Mouse (Mus musculus) limb, embryonic 10.5 days (tissue): ENCODE data around the gene Myog. TPM values are rescaled to one million over a fixed set of nuclear protein-coding genes. Genes with fewer than 3 reads are reported as not detected.

Experiments used
- DNase-seq: peaks from one replicate; pipeline ENCODE4 v3.0.0-alpha.2; 2017; ENCODE audit warnings: low spot score
- H3K27ac ChIP-seq: fragments of 300-500 bp; sonication (generic); 2 replicates; pipeline ENCODE4 v1.5.1; 2016; ENCODE audit warnings: mild to moderate bottlenecking
- H3K27me3 ChIP-seq: fragments of 300-500 bp; sonication (generic); 2 replicates; pipeline ENCODE4 v1.6.1; 2016; ENCODE audit warnings: low read depth, mild to moderate bottlenecking; ENCODE audit not compliant: poor library complexity, severe bottlenecking
- H3K36me3 ChIP-seq: fragments of 300-500 bp; sonication (generic); 2 replicates; pipeline ENCODE4 v1.6.1; 2016; ENCODE audit warnings: mild to moderate bottlenecking, moderate library complexity
- H3K4me1 ChIP-seq: fragments of 300-500 bp; sonication (generic); 2 replicates; pipeline ENCODE4 v1.6.1; 2016
- H3K4me3 ChIP-seq: fragments of 300-500 bp; sonication (generic); 2 replicates; pipeline ENCODE4 v1.5.1; 2016; ENCODE audit warnings: mild to moderate bottlenecking, moderate library complexity
- H3K9me3 ChIP-seq: fragments of 300-500 bp; sonication (generic); replicated peaks from 2 replicates; pipeline ENCODE4 v1.6.1; 2016; ENCODE audit warnings: mild to moderate bottlenecking
- WGBS: fragments of 180-500 bp; shearing (Covaris S2); methylation state at CpG from one replicate; pipeline ENCODE4 v1.1.7; 2016; 5-methylcytosine and 5-hydroxymethylcytosine counted together
- polyA plus RNA-seq: library from polyadenylated mRNA; unstranded; fragments of >200 nt; fragmentation: Nextera tagmentation; extraction: Ambion mirVana; gene quantifications from 2 replicates; pipeline ENCODE4 v1.2.1, GENCODE M21; 2016

The Myog gene
- polyA plus RNA-seq, 1 experiment from 2014 or later = 16.0 TPM

GRCm38 (mm10) chr1:134291555-134291954 lies 1.8 kb downstream of the Myog start:
- peaks cover 32% of the 10 kb centered on the region for H3K4me1 ChIP-seq
- no peaks in the 10 kb centered on the region for H3K36me3 ChIP-seq
- H3K4me3 ChIP-seq = no peak overlapping the region
- no peak for DNase-seq
- no peak overlapping the region for H3K27ac ChIP-seq
- H3K9me3 ChIP-seq = no peaks in the 10 kb centered on the region
- H3K27me3 ChIP-seq = 0 out of 2 replicates have a peak, but pooled peaks cover 6% of the 10 kb centered on the region
- WGBS = 80% methylated on average over 8 of the region's 8 CpGs

- H3K4me1 ChIP-seq = peaks cover 32% of the 10 kb centered on the region
- no peaks in the 10 kb centered on the region for H3K36me3 ChIP-seq
- DNase-seq = no peak
- no peak overlapping the region for H3K27ac ChIP-seq
- 36% methylated on average over 5 of the region's 5 CpGs for WGBS
- no peak overlapping the region for H3K4me3 ChIP-seq
- H3K9me3 ChIP-seq = no peaks in the 10 kb centered on the region
- peaks cover 10% of the 10 kb centered on the region for H3K27me3 ChIP-seq
Observed at GRCm38 (mm10) chr1:134292073-134292472, 2.3 kb downstream of the Myog start.

GRCm38 (mm10) chr1:134292601-134293000 lies 2.8 kb downstream of the Myog start:
- no peak for DNase-seq
- Histone ChIP-seq H3K27ac (no peak overlapping the region), H3K9me3 (no peaks in the 10 kb centered on the region), H3K4me1 (peaks cover 32% of the 10 kb centered on the region), H3K4me3 (no peak overlapping the region), H3K27me3 (peaks cover 15% of the 10 kb centered on the region), H3K36me3 (no peaks in the 10 kb centered on the region)
- 54% methylated on average over 9 of the region's 9 CpGs for WGBS

- Histone ChIP-seq H3K36me3 (no peaks in the 10 kb centered on the region), H3K9me3 (no peaks in the 10 kb centered on the region), H3K4me3 (no peak overlapping the region), H3K4me1 (peaks cover 32% of the 10 kb centered on the region), H3K27me3 (peaks cover 22% of the 10 kb centered on the region), H3K27ac (no peak overlapping the region)
- no peak for DNase-seq
- 90% methylated on average over 7 of the region's 7 CpGs for WGBS
Observed at GRCm38 (mm10) chr1:134293276-134293675, 3.5 kb downstream of the Myog start.

GRCm38 (mm10) chr1:134293738-134294604 lies 4.2 kb downstream of the Myog start:
- H3K27ac ChIP-seq = no peak overlapping the region
- no peak for DNase-seq
- peaks cover 39% of the 10 kb centered on the region for H3K4me1 ChIP-seq
- 88% methylated on average over 3 of the region's 3 CpGs for WGBS
- H3K9me3 ChIP-seq = no peaks in the 10 kb centered on the region
- H3K4me3 ChIP-seq = no peak overlapping the region
- H3K27me3 ChIP-seq = peaks cover 29% of the 10 kb centered on the region
- no peaks in the 10 kb centered on the region for H3K36me3 ChIP-seq

- DNase-seq = no peak
- H3K4me1 ChIP-seq = peaks cover 16% of the 10 kb centered on the region
- WGBS = 84% methylated on average over 8 of the region's 8 CpGs
Observed at GRCm38 (mm10) chr1:134297265-134297664, 7.5 kb downstream of the Myog start.

GRCm38 (mm10) chr1:134298636-134299411 lies 9.0 kb downstream of the Myog start:
- DNase-seq = peak; percentile 73
- Histone ChIP-seq H3K36me3 (no peaks in the 10 kb centered on the region), H3K4me1 (peaks cover 24% of the 10 kb centered on the region), H3K27me3 (peaks cover 44% of the 10 kb centered on the region), H3K27ac (peak overlapping the region; percentile 74), H3K9me3 (no peaks in the 10 kb centered on the region), H3K4me3 (peak overlapping the region; percentile 64)
- WGBS = 3% methylated on average over 58 of the region's 59 CpGs

More at GRCm38 (mm10) chr1:134297265-134297664, 7.5 kb downstream of the Myog start:
- Histone ChIP-seq H3K4me3 (no peak overlapping the region), H3K27me3 (peaks cover 44% of the 10 kb centered on the region), H3K36me3 (no peaks in the 10 kb centered on the region), H3K9me3 (no peaks in the 10 kb centered on the region), H3K27ac (no peak overlapping the region)

GRCm38 (mm10) chr1:134302568-134303238 lies 12.9 kb downstream of the Myog start:
- Histone ChIP-seq H3K36me3 (no peaks in the 10 kb centered on the region), H3K4me3 (no peak overlapping the region), H3K4me1 (peaks cover 24% of the 10 kb centered on the region), H3K9me3 (no peaks in the 10 kb centered on the region), H3K27me3 (peaks cover 34% of the 10 kb centered on the region), H3K27ac (peak overlapping the region; percentile 67)
- no peak for DNase-seq
- WGBS = 75% methylated on average over 8 of the region's 8 CpGs

GRCm38 (mm10) chr1:134304940-134305339 lies 15.2 kb downstream of the Myog start:
- WGBS = 94% methylated on average over 9 of the region's 9 CpGs
- Histone ChIP-seq H3K27ac (no peak overlapping the region), H3K36me3 (no peaks in the 10 kb centered on the region), H3K27me3 (peaks cover 11% of the 10 kb centered on the region), H3K9me3 (no peaks in the 10 kb centered on the region), H3K4me3 (no peak overlapping the region), H3K4me1 (peaks cover 12% of the 10 kb centered on the region)
- DNase-seq = no peak

- peaks cover 11% of the 10 kb centered on the region for H3K4me1 ChIP-seq
- no peaks in the 10 kb centered on the region for H3K9me3 ChIP-seq
Observed at GRCm38 (mm10) chr1:134307409-134307808, 17.6 kb downstream of the Myog start.

GRCm38 (mm10) chr1:134310291-134310690 lies 20.5 kb downstream of the Myog start:
- no peak for DNase-seq
- no peaks in the 10 kb centered on the region for H3K36me3 ChIP-seq
- H3K4me1 ChIP-seq = no peaks in the 10 kb centered on the region
- no peak overlapping the region for H3K27ac ChIP-seq
- H3K4me3 ChIP-seq = no peak overlapping the region
- 86% methylated on average over 2 of the region's 2 CpGs for WGBS
- H3K27me3 ChIP-seq = no peaks in the 10 kb centered on the region
- H3K9me3 ChIP-seq = no peaks in the 10 kb centered on the region

More at GRCm38 (mm10) chr1:134307409-134307808, 17.6 kb downstream of the Myog start:
- Histone ChIP-seq H3K27me3 (no peaks in the 10 kb centered on the region), H3K36me3 (no peaks in the 10 kb centered on the region), H3K4me3 (no peak overlapping the region), H3K27ac (no peak overlapping the region)
- WGBS = 78% methylated on average over 10 of the region's 10 CpGs
- no peak for DNase-seq

- 92% methylated on average over 3 of the region's 3 CpGs for WGBS
- no peaks in the 10 kb centered on the region for H3K36me3 ChIP-seq
Observed at GRCm38 (mm10) chr1:134310729-134311128, 20.9 kb downstream of the Myog start.

More at GRCm38 (mm10) chr1:134310729-134311128, 20.9 kb downstream of the Myog start:
- Histone ChIP-seq H3K4me1 (no peaks in the 10 kb centered on the region), H3K9me3 (no peaks in the 10 kb centered on the region), H3K4me3 (no peak overlapping the region), H3K27ac (no peak overlapping the region), H3K27me3 (no peaks in the 10 kb centered on the region)
- no peak for DNase-seq
